Mouse (Mus musculus): ENCODE measurements around the gene Prkag3. TPM values are rescaled to one million over a fixed set of nuclear protein-coding genes. Genes with fewer than 3 reads are reported as not detected.

The Prkag3 gene
- polyA plus RNA-seq, 1 experiment from 2014 or later, result 1.8 TPM

GRCm38 (mm10) chr1:74712461-74713098 lies 36.4 kb downstream of the Prkag3 start:
- Histone ChIP-seq H3K36me3 (ENCODE audit: control insufficient read depth, insufficient read depth, low read length) (no peaks in the 10 kb centered on the region), H3K4me3 (replicated peaks; ENCODE audit: low read length) (peak overlapping the region; percentile 56), H3K9ac (ENCODE audit: low read length) (peak overlapping the region; percentile 81), H3K4me1 (ENCODE audit: control insufficient read depth, insufficient read depth, low read length) (0 out of 2 replicates have a peak, but pooled peaks cover 2% of the 10 kb centered on the region), H3K4me2 (ENCODE audit: low read depth, low read length) (peak overlapping the region; percentile 91), H3K27ac (ENCODE audit: low read length) (0 out of 2 replicates have a peak overlapping the region, but pooled peaks have one; percentile 23), H3K9me3 (replicated peaks; ENCODE audit: control insufficient read depth, low read length) (no peaks in the 10 kb centered on the region), H3K27me3 (ENCODE audit: control insufficient read depth, insufficient read depth, low read length) (no peaks in the 10 kb centered on the region)
- WGBS, result 36% methylated on average over 5 of the region's 5 CpGs
- ATAC-seq (ENCODE audit: insufficient read depth, low FRiP score), result no peak

- 72% methylated on average over 4 of the region's 4 CpGs for WGBS
- H3K4me2 ChIP-seq (ENCODE audit: low read depth, low read length), result no peak overlapping the region
- ATAC-seq (ENCODE audit: insufficient read depth, low FRiP score), result no peak
Measured at GRCm38 (mm10) chr1:74712046-74712445, 37.0 kb downstream of the Prkag3 start.

GRCm38 (mm10) chr1:74709566-74709965 lies 39.5 kb downstream of the Prkag3 start:
- WGBS, result 44% methylated on average over 6 of the region's 6 CpGs
- ATAC-seq (ENCODE audit: insufficient read depth, low FRiP score), result no peak
- H3K4me1 ChIP-seq (ENCODE audit: control insufficient read depth, insufficient read depth, low read length), result 0 out of 2 replicates have a peak, but pooled peaks cover 2% of the 10 kb centered on the region
- no peak overlapping the region for H3K9ac ChIP-seq (ENCODE audit: low read length)
- H3K4me3 ChIP-seq (replicated peaks; ENCODE audit: low read length), result no peak overlapping the region
- H3K27ac ChIP-seq (ENCODE audit: low read length), result no peak overlapping the region
- no peaks in the 10 kb centered on the region for H3K27me3 ChIP-seq (ENCODE audit: control insufficient read depth, insufficient read depth, low read length)
- H3K9me3 ChIP-seq (replicated peaks; ENCODE audit: control insufficient read depth, low read length), result no peaks in the 10 kb centered on the region
- no peak overlapping the region for H3K4me2 ChIP-seq (ENCODE audit: low read depth, low read length)
- H3K36me3 ChIP-seq (ENCODE audit: control insufficient read depth, insufficient read depth, low read length), result no peaks in the 10 kb centered on the region

More at GRCm38 (mm10) chr1:74712046-74712445, 37.0 kb downstream of the Prkag3 start:
- Histone ChIP-seq H3K27ac (ENCODE audit: low read length) (no peak overlapping the region), H3K9me3 (replicated peaks; ENCODE audit: control insufficient read depth, low read length) (no peaks in the 10 kb centered on the region), H3K27me3 (ENCODE audit: control insufficient read depth, insufficient read depth, low read length) (no peaks in the 10 kb centered on the region), H3K36me3 (ENCODE audit: control insufficient read depth, insufficient read depth, low read length) (no peaks in the 10 kb centered on the region), H3K4me1 (ENCODE audit: control insufficient read depth, insufficient read depth, low read length) (0 out of 2 replicates have a peak, but pooled peaks cover 2% of the 10 kb centered on the region), H3K4me3 (replicated peaks; ENCODE audit: low read length) (no peak overlapping the region), H3K9ac (ENCODE audit: low read length) (no peak overlapping the region)

- Histone ChIP-seq H3K4me3 (replicated peaks; ENCODE audit: low read length) (no peak overlapping the region), H3K9me3 (replicated peaks; ENCODE audit: control insufficient read depth, low read length) (no peaks in the 10 kb centered on the region), H3K36me3 (ENCODE audit: control insufficient read depth, insufficient read depth, low read length) (no peaks in the 10 kb centered on the region), H3K27me3 (ENCODE audit: control insufficient read depth, insufficient read depth, low read length) (no peaks in the 10 kb centered on the region), H3K4me1 (ENCODE audit: control insufficient read depth, insufficient read depth, low read length) (no peaks in the 10 kb centered on the region), H3K27ac (ENCODE audit: low read length) (peak overlapping the region; percentile 59), H3K4me2 (ENCODE audit: low read depth, low read length) (no peak overlapping the region), H3K9ac (ENCODE audit: low read length) (no peak overlapping the region)
- 46% methylated on average over 5 of the region's 5 CpGs for WGBS
- ATAC-seq (ENCODE audit: insufficient read depth, low FRiP score), result no peak
Measured at GRCm38 (mm10) chr1:74705016-74705415, 44.0 kb downstream of the Prkag3 start.

- no peaks in the 10 kb centered on the region for H3K9me3 ChIP-seq (replicated peaks; ENCODE audit: control insufficient read depth, low read length)
- no peak overlapping the region for H3K9ac ChIP-seq (ENCODE audit: low read length)
- no peak for ATAC-seq (ENCODE audit: insufficient read depth, low FRiP score)
- peak overlapping the region; percentile 38; the same call in 1 of the 2 replicates for H3K27ac ChIP-seq (ENCODE audit: low read length)
- no peaks in the 10 kb centered on the region for H3K4me1 ChIP-seq (ENCODE audit: control insufficient read depth, insufficient read depth, low read length)
- H3K27me3 ChIP-seq (ENCODE audit: control insufficient read depth, insufficient read depth, low read length), result no peaks in the 10 kb centered on the region
- no peak overlapping the region for H3K4me3 ChIP-seq (replicated peaks; ENCODE audit: low read length)
- 78% methylated on average over 3 of the region's 3 CpGs for whole genome bisulfite sequencing
- no peak overlapping the region for H3K4me2 ChIP-seq (ENCODE audit: low read depth, low read length)
- no peaks in the 10 kb centered on the region for H3K36me3 ChIP-seq (ENCODE audit: control insufficient read depth, insufficient read depth, low read length)
Measured at GRCm38 (mm10) chr1:74704156-74704555, 44.9 kb downstream of the Prkag3 start.

GRCm38 (mm10) chr1:74702142-74702553 lies 46.9 kb downstream of the Prkag3 start:
- 85% methylated on average over 6 of the region's 6 CpGs for WGBS

GRCm38 (mm10) chr1:74698791-74699190 lies 50.2 kb downstream of the Prkag3 start:
- no peak for ATAC-seq (ENCODE audit: insufficient read depth, low FRiP score)
- no peak overlapping the region for H3K9ac ChIP-seq (ENCODE audit: low read length)
- no peak overlapping the region for H3K4me2 ChIP-seq (ENCODE audit: low read depth, low read length)
- H3K27me3 ChIP-seq (ENCODE audit: control insufficient read depth, insufficient read depth, low read length), result no peaks in the 10 kb centered on the region
- peaks cover 22% of the 10 kb centered on the region for H3K36me3 ChIP-seq (ENCODE audit: control insufficient read depth, insufficient read depth, low read length)
- WGBS, result 83% methylated on average over 1 of the region's 1 CpGs
- no peak overlapping the region for H3K4me3 ChIP-seq (replicated peaks; ENCODE audit: low read length)
- no peak overlapping the region for H3K27ac ChIP-seq (ENCODE audit: low read length)
- no peaks in the 10 kb centered on the region for H3K9me3 ChIP-seq (replicated peaks; ENCODE audit: control insufficient read depth, low read length)
- H3K4me1 ChIP-seq (ENCODE audit: control insufficient read depth, insufficient read depth, low read length), result no peaks in the 10 kb centered on the region

More at GRCm38 (mm10) chr1:74702142-74702553, 46.9 kb downstream of the Prkag3 start:
- no peaks in the 10 kb centered on the region for H3K4me1 ChIP-seq (ENCODE audit: control insufficient read depth, insufficient read depth, low read length)
- ATAC-seq (ENCODE audit: insufficient read depth, low FRiP score), result no peak
- no peak overlapping the region for H3K9ac ChIP-seq (ENCODE audit: low read length)
- H3K36me3 ChIP-seq (ENCODE audit: control insufficient read depth, insufficient read depth, low read length), result 0 out of 2 replicates have a peak, but pooled peaks cover 9% of the 10 kb centered on the region
- H3K27me3 ChIP-seq (ENCODE audit: control insufficient read depth, insufficient read depth, low read length), result no peaks in the 10 kb centered on the region
- no peak overlapping the region for H3K4me2 ChIP-seq (ENCODE audit: low read depth, low read length)
- H3K9me3 ChIP-seq (replicated peaks; ENCODE audit: control insufficient read depth, low read length), result no peaks in the 10 kb centered on the region
- no peak overlapping the region for H3K27ac ChIP-seq (ENCODE audit: low read length)
- no peak overlapping the region for H3K4me3 ChIP-seq (replicated peaks; ENCODE audit: low read length)

GRCm38 (mm10) chr1:74698353-74698752 lies 50.7 kb downstream of the Prkag3 start:
- Histone ChIP-seq H3K36me3 (ENCODE audit: control insufficient read depth, insufficient read depth, low read length) (peaks cover 22% of the 10 kb centered on the region), H3K4me2 (ENCODE audit: low read depth, low read length) (no peak overlapping the region), H3K4me1 (ENCODE audit: control insufficient read depth, insufficient read depth, low read length) (no peaks in the 10 kb centered on the region), H3K9ac (ENCODE audit: low read length) (no peak overlapping the region), H3K27ac (ENCODE audit: low read length) (no peak overlapping the region), H3K27me3 (ENCODE audit: control insufficient read depth, insufficient read depth, low read length) (no peaks in the 10 kb centered on the region), H3K9me3 (replicated peaks; ENCODE audit: control insufficient read depth, low read length) (no peaks in the 10 kb centered on the region), H3K4me3 (replicated peaks; ENCODE audit: low read length) (no peak overlapping the region)
- 100% methylated on average over 1 of the region's 1 CpGs for WGBS
- no peak for ATAC-seq (ENCODE audit: insufficient read depth, low FRiP score)

- H3K27me3 ChIP-seq (ENCODE audit: control insufficient read depth, insufficient read depth, low read length), result no peaks in the 10 kb centered on the region
- 93% methylated on average over 6 of the region's 6 CpGs for WGBS
- H3K4me2 ChIP-seq (ENCODE audit: low read depth, low read length), result no peak overlapping the region
- peaks cover 24% of the 10 kb centered on the region for H3K36me3 ChIP-seq (ENCODE audit: control insufficient read depth, insufficient read depth, low read length)
- no peak overlapping the region for H3K9ac ChIP-seq (ENCODE audit: low read length)
- no peaks in the 10 kb centered on the region for H3K4me1 ChIP-seq (ENCODE audit: control insufficient read depth, insufficient read depth, low read length)
- no peak overlapping the region for H3K27ac ChIP-seq (ENCODE audit: low read length)
- ATAC-seq (ENCODE audit: insufficient read depth, low FRiP score), result no peak
- H3K4me3 ChIP-seq (replicated peaks; ENCODE audit: low read length), result no peak overlapping the region
- no peaks in the 10 kb centered on the region for H3K9me3 ChIP-seq (replicated peaks; ENCODE audit: control insufficient read depth, low read length)
Measured at GRCm38 (mm10) chr1:74697416-74697815, 51.6 kb downstream of the Prkag3 start.
